Mouse (Mus musculus): ENCODE results near the gene Dicer1.

Gene Dicer1

DNA sequence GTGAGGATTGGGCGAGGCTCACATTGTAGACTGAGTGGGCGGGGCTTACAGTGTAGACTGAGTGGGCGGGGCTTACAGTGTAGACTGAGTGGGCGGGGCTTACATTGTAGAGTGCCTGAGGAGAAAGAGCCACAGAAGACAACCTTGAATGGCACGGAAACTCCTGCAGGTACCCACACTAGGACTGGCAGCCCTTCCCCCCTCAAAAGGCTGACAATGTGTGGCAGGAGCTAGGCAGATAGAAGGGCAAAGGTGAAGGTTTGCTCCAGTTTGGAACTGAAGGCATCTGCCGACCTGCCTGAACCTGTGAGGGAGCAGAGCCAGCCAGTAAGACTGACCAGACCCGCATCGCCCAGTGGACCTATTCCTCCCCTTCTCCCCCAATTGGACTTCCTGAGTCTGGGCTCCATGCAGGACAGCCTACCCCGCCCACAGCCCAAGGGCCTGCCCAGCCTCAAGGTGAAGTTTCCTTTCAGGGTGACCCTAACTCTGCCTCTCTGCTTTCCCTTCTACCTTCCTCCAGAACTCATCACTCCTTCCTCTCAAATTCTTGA is 74.3 kb downstream of the Dicer1 start:
- DNase-seq (ENCODE audit: low read depth, low spot score) = peak; percentile 1

DNA sequence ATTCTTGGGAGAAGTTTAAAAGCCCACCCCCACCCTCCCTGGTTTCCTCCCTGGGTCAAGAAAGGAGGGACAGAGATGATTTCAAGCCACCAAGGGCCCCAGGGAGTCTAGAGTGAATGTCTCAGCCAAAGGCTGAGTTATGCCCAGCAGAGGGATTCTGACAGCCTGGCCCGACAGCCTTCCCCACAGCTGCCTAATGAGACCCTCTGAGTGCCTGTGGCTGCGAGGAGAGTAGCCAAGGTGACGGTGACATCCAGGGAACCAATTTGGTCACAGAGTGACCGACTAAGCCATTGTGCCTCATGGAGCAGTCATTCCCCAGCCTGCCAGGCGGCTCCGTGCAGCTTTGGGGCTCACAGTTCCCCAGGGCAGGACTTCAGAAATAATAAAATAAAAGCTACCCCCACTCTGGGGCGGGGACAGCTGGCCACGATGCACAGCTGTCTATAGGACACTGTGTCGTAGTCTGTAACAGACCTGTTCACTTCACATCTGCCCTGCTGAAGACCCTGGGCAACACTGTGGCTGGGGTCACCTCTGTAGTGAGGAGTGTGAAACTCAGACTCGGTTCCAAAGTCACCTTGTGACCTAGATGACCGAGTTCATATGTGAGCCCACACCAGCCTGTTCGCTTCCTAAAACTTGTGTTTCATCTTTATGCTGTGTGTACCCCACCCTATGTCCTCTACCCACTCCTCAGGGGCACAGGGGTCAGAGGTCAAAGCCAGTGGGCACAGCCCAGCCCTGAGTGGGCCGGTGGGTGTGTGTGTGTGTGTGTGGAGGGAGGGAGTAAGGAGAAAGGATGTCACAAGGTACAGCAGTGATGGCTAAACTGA is 75.0 kb downstream of the Dicer1 start:
- no peak for DNase-seq (ENCODE audit: low read depth, low spot score)

DNA sequence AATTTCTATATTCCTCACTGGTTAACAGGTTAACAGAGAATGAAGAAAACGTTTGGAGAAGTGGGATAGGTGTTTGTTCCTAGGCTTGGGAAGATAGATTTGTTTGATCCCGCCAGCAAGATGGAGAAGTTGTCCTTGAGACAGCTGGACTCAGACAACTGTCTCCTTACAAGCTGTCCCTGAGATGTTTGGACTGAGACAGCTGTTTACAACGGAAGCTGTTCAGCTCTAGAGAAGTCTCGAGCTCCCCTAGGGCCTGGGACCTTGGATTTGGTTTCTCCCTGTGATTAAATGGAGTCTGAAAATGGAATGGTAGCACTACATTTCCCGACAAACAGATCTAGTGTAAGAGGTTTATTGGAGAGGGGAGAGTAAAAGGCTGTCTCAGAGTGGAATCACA is 78.8 kb downstream of the Dicer1 start:
- no peak for DNase-seq (ENCODE audit: low read depth, low spot score)

DNA sequence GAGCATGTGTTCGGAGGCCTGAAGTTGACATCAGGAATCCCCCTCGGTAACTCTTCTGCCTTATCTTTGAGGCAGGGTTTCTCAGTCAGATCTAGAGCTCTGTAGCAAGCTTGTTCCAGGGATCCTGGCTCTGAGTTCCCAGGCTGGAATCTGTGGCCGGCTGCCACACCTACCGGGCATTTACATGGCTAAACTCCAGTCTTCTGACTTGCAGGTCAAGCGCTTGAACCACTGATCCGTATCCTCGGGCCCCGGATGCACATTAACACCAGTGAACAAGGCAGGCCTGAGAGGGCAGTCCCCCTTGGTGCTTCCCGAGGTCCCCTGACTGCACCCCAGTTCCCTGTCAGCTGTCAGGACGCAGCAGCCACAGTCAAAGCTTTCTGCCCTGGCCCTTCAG is 79.3 kb downstream of the Dicer1 start:
- DNase-seq (ENCODE audit: low read depth, low spot score) = no peak

DNA sequence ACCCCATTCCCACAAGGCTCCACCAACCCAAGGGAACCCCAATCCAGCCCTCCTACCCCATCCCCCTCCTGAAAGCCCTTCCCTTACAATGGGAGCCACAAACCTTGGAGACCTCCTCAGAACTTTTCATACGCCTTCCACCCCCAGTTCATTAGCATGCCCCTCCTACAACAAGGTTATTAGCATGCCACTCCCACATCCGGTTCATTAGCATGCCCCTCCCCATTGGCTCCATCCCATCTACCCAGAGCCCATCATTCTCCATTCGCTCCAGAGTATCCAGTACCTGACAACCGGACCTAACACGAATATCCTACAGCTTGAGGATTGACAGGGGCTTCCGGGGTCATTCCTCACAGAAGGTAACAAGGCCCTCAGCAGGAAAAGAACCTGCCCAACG is 83.9 kb downstream of the Dicer1 start:
- DNase-seq (ENCODE audit: low read depth, low spot score) = no peak

DNA sequence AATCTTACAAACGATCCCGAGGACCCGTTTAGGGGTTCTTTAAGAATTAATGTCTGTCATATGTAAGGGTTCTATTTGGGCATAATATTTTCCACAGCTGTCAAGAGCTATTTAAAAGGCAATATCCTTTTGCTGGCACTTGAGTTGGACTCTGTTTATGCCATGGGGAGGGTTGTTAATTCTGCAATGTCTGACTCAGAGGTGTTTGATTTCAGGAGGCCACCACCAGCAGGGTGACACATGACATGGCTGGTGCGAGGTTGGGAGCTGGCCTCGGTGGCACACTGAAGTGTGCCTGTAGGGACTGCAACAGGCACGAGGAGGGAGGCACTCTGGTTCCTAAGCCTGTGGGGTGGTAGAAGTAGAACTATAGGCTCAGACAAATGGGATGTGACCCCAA is 85.8 kb downstream of the Dicer1 start:
- no peak for DNase-seq (ENCODE audit: low read depth, low spot score)

DNA sequence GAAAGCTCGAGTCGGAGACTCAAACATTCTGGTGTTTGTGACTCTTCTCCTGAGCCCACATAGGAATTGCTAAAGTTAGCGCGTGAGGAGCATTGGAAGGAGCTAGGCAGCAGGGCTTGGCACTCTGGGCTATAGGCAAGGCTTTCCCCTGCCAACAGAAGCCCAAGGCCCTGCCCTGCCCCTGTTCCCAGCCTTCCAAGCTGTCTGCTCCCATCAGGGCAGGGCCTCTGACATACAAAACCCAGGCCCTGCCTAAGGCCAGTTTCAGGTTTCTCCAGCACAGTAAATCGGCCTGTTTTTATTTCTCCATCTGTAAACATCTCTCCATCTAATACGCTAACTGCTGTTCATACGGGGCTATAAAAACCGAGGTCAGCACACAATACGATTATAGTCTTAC is 86.2 kb downstream of the Dicer1 start:
- no peak for DNase-seq (ENCODE audit: low read depth, low spot score)

DNA sequence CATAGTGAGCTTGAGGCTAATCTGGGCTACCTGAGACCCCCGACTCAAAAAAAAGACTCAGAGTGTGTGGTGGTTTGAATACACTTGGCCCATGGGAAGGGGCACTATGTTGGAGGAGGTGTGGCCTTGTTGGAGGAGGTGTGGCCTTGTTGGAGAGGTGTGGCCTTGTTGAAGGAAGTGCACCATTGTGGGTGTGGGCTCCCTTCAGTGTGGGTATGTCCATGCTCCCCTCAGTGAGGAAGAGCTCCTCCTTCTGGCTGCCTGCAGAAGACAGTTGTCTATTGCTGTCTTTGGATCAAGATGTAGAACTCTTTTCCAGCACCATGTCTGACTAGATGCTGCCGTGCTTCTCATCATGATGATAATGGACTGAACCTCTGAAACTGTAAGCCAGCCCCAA is 95.6 kb downstream of the Dicer1 start:
- no peak for DNase-seq (ENCODE audit: low read depth, low spot score)

DNA sequence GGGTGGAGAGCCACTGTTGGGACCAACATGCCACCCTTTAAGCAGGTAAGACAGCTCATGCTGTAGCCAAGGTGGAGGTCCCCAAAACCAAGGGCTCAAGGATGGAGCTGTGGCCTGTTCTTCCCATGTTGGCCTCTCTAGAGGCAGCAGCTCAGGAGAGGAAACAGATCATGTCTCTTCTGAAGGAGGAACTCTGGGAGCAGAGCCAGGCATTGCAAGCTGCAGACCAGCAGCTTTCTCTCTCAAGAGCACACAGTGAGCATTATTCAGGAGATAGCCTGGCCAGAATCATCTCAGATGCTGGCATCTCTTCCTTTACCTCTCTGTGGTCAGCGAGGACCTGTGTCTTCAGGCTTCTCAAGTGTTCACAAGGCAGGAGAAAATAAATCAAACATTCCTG is 96.7 kb downstream of the Dicer1 start:
- no peak for DNase-seq (ENCODE audit: low read depth, low spot score)

DNA sequence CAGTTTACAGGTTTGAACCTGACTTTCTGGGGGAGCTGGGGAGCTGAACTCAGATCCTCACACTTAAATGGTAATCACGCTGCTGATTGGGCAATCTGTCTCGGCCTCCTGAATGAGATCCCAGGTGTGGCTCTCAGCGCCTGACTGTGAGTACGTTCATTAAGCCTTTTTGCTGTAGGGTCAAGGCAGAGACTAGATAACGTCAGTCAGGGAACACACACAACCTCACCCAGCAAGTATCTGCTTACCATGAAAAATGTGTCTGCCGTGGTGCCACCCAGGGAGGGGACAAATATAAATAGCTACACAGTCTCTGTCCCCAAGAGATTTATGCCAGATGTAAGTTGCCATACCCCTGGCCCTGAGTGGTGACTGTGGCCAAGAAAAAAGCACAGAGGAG is 99.7 kb downstream of the Dicer1 start:
- no peak for DNase-seq (ENCODE audit: low read depth, low spot score)

DNA sequence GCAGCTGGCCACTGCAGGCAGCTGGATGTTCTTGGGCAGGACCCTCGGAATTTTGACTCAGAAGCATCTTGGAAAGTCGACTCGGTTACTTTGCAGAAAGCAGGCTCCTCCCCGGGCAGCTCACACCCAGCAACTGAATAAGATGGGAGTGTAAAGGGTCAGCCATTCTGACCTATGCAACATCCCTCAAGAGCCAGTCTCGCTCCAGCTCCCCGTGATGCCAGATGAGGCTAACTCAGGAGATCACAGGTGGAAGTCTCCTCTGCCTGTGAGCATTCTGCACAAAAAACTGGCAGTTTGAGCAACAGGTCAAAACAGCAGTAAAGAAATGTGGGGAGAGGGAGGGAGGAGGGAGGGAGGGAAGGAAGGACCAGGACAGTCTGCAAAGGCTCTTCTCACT is 100.5 kb downstream of the Dicer1 start:
- no peak for DNase-seq (ENCODE audit: low read depth, low spot score)

DNA sequence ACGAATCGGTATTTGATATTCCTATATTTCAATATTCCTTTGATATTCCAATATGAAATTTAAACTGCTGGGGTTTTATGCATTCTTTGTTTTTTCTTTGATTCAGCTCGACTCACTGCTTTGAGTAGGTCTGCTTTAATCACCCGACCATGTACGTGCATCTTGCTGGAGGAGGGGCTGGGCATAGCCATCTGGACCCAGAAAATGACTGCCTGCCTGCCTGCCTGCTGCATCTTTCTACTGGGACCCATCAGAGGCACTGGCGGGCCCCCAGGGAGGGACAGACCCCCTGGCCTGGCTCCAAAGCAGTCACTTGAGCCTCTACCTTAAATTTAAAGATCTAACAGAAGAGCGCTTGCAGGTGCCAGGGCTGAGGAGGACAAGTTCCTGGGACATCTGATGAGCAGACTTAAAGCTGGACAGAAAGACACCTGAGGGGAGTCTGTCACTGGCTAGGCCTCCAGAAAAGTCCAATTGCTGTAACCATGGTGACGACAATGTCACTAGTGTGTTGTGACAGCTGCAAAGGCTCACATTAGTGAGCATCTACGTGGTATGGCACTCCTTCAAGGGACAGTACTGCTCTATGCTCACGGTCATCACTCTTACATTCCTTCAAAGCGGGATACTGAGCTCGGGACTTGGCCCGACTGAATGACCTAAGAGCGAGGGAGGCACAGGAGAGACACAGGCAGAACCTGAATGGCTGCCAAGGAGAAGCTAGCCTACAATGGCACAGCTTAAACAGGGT is 101.1 kb downstream of the Dicer1 start:
- DNase-seq (ENCODE audit: low read depth, low spot score) = no peak

DNA sequence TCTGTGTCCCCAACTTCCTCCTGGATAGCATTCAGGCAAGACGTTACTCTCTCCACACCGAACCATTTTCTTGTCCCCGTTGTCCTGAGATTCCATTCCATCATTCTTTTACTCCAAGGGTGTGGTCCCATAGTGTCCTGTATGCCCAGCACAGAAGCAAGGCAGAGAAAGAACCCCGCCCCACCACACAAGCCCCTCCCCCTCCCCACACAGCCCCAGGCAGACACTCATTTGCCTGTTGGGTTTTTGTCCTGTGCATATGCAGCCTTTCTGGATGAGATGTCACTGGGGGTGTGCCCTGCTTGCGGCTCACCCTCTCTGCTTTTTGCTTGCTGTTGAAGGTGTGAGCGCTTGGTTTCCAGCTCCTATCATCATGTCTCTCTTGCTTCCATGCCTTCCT is 103.4 kb downstream of the Dicer1 start:
- DNase-seq (ENCODE audit: low read depth, low spot score) = no peak

DNA sequence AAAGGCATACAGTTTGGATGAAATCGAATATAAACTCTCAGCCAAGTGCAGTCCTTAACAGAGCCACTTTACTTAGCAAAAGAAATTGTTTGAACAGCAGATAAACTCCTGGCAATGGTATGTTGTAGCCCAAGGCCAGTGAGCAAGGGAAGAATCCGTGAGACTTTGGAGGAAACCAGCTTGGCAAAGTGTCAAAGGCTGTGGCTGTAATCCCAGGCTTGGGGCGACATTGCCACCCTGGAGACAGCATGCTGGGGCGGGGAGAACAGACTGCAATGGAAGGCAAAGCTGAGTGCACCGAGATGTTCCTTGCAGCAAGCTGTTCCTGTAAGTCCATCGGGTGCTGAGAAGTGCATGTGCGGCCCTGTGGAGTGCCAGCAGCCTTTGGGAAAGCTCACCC is 109.4 kb downstream of the Dicer1 start:
- no peak for DNase-seq (ENCODE audit: low read depth, low spot score)

DNA sequence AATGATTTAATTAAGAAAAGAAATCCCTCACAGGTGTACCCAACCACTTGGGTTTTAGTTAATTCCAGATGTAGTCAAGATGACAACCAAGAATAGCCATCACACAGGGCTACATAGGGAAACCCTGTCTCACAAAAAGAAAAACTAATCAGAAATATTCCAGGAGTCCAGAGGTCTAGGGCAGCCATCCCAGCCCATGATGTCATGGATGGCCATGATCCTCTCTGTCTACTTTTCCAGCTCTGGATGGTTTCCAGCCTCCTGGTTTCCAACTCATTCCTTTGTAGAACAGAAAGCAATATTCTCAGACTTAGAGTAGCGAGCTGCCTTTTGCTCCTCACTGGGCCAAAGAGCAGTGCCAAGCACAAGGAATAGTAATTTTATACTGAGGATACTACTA is 110.8 kb downstream of the Dicer1 start:
- no peak for DNase-seq (ENCODE audit: low read depth, low spot score)

DNA sequence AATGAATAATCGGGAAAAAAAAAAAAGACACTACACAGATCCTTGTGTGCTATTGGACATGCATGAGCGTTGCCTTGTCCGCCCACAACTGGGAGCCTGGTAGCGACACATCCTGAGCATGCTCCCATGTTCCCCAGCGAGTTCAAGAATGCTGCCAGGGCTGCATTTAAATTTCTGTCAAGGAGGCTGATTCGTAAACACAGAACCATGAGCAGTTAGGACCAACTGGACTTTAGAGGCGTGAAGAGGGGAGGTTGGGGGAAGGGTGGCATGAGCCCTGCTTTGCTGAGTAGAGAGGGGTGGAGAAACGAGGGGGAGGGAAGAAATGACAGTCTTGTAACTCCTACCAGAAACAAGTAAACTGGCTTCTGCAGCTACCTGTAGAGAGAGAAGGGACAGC is 113.6 kb downstream of the Dicer1 start:
- DNase-seq (ENCODE audit: low read depth, low spot score) = no peak

Data from c-Kit-negative CD71-positive TER-119-positive erythroid progenitor cells, embryonic 14.5 days (primary cell).